Mouse (Mus musculus): ENCODE data around the gene Camsap3. TPM values are rescaled to one million over a fixed set of nuclear protein-coding genes. Genes with fewer than 3 reads are reported as not detected.

Gene Camsap3
- 9.1 and 10.0 TPM in 2 replicates for polyA plus RNA-seq (2016; fragmentation: Nextera tagmentation; extraction: Ambion mirVana)

- ATAC-seq (ENCODE audit: insufficient number of reproducible peaks, insufficient read depth, low FRiP score, low TSS enrichment) = 0 out of 2 replicates have a peak, but pooled peaks have one; percentile 1
- Histone ChIP-seq H3K9me3 (no peaks in the 10 kb centered on the region), H3K4me2 (replicated peaks) (peak within 1 kb of the TSS; percentile 97), H3K27ac (peak within 1 kb of the TSS; percentile 67; the same call in 1 of the 2 replicates), H3K4me1 (peaks cover 4% of the 10 kb centered on the region; the same call in 1 of the 2 replicates), H3K9ac (peak within 1 kb of the TSS; percentile 72), H3K4me3 (peak within 1 kb of the TSS; percentile 72), H3K36me3 (no peaks in the 10 kb centered on the region), H3K27me3 (peaks cover 14% of the 10 kb centered on the region)
- WGBS = 11% methylated on average over 7 of the region's 7 CpGs
Observed at GRCm38 (mm10) chr8:3586993-3587390, at the start of gene Camsap3. Gene Camsap3 (plus strand): TSS chr8:3587293.

- H3K4me1 ChIP-seq = no peaks in the 10 kb centered on the region
- H3K4me2 ChIP-seq (replicated peaks) = no peak overlapping the region
- H3K27me3 ChIP-seq = no peaks in the 10 kb centered on the region
- H3K9ac ChIP-seq = no peak overlapping the region
- no peak for ATAC-seq (ENCODE audit: insufficient number of reproducible peaks, insufficient read depth, low FRiP score, low TSS enrichment)
- WGBS = 95% methylated on average over 26 of the region's 26 CpGs
- no peak overlapping the region for H3K4me3 ChIP-seq
- no peaks in the 10 kb centered on the region for H3K9me3 ChIP-seq
- H3K36me3 ChIP-seq = peaks cover 65% of the 10 kb centered on the region
- H3K27ac ChIP-seq = no peak overlapping the region
Observed at GRCm38 (mm10) chr8:3537666-3538065, 49.4 kb upstream of the Camsap3 start.

- 82% methylated on average over 7 of the region's 7 CpGs for WGBS
- Histone ChIP-seq H3K4me3 (no peak overlapping the region), H3K4me1 (no peaks in the 10 kb centered on the region), H3K9me3 (no peaks in the 10 kb centered on the region), H3K36me3 (peaks cover 76% of the 10 kb centered on the region), H3K9ac (no peak overlapping the region), H3K4me2 (replicated peaks) (no peak overlapping the region), H3K27ac (no peak overlapping the region), H3K27me3 (no peaks in the 10 kb centered on the region)
- ATAC-seq (ENCODE audit: insufficient number of reproducible peaks, insufficient read depth, low FRiP score, low TSS enrichment) = no peak
Observed at GRCm38 (mm10) chr8:3539146-3539545, 47.9 kb upstream of the Camsap3 start.

GRCm38 (mm10) chr8:3540076-3540475, 47.0 kb upstream of the Camsap3 start:
- no peak overlapping the region for H3K27ac ChIP-seq
- no peaks in the 10 kb centered on the region; the same call in 1 of the 2 replicates for H3K9me3 ChIP-seq
- no peak overlapping the region for H3K4me3 ChIP-seq
- no peaks in the 10 kb centered on the region for H3K4me1 ChIP-seq
- peaks cover 78% of the 10 kb centered on the region for H3K36me3 ChIP-seq
- WGBS = 83% methylated on average over 4 of the region's 4 CpGs
- ATAC-seq (ENCODE audit: insufficient number of reproducible peaks, insufficient read depth, low FRiP score, low TSS enrichment) = no peak
- H3K9ac ChIP-seq = no peak overlapping the region
- H3K27me3 ChIP-seq = no peaks in the 10 kb centered on the region
- H3K4me2 ChIP-seq (replicated peaks) = no peak overlapping the region

- Histone ChIP-seq H3K4me3 (no peak overlapping the region), H3K9me3 (no peaks in the 10 kb centered on the region; the same call in 1 of the 2 replicates), H3K4me2 (replicated peaks) (no peak overlapping the region), H3K9ac (no peak overlapping the region), H3K27ac (no peak overlapping the region), H3K27me3 (no peaks in the 10 kb centered on the region), H3K36me3 (peaks cover 30% of the 10 kb centered on the region), H3K4me1 (no peaks in the 10 kb centered on the region)
- ATAC-seq (ENCODE audit: insufficient number of reproducible peaks, insufficient read depth, low FRiP score, low TSS enrichment) = no peak
- 87% methylated on average over 2 of the region's 2 CpGs for WGBS
Observed at GRCm38 (mm10) chr8:3546511-3546910, 40.6 kb upstream of the Camsap3 start.

- Histone ChIP-seq H3K4me1 (no peaks in the 10 kb centered on the region), H3K9me3 (no peaks in the 10 kb centered on the region), H3K4me2 (replicated peaks) (no peak overlapping the region), H3K4me3 (no peak overlapping the region), H3K36me3 (no peaks in the 10 kb centered on the region), H3K27ac (no peak overlapping the region), H3K27me3 (no peaks in the 10 kb centered on the region), H3K9ac (no peak overlapping the region)
- no peak for ATAC-seq (ENCODE audit: insufficient number of reproducible peaks, insufficient read depth, low FRiP score, low TSS enrichment)
- WGBS = 97% methylated on average over 1 of the region's 1 CpGs
Observed at GRCm38 (mm10) chr8:3552240-3552639, 34.9 kb upstream of the Camsap3 start.

- H3K36me3 ChIP-seq = no peaks in the 10 kb centered on the region
- no peak overlapping the region for H3K27ac ChIP-seq
- ATAC-seq (ENCODE audit: insufficient number of reproducible peaks, insufficient read depth, low FRiP score, low TSS enrichment) = peak; percentile 97
- no peaks in the 10 kb centered on the region for H3K4me1 ChIP-seq
- WGBS = 60% methylated on average over 4 of the region's 4 CpGs
- no peaks in the 10 kb centered on the region for H3K27me3 ChIP-seq
- H3K9ac ChIP-seq = no peak overlapping the region
- H3K4me3 ChIP-seq = no peak overlapping the region
- no peaks in the 10 kb centered on the region for H3K9me3 ChIP-seq
- no peak overlapping the region for H3K4me2 ChIP-seq (replicated peaks)
Observed at GRCm38 (mm10) chr8:3556114-3556513, 31.0 kb upstream of the Camsap3 start.

- peak; percentile 78; the same call in 1 of the 2 replicates for ATAC-seq (ENCODE audit: insufficient number of reproducible peaks, insufficient read depth, low FRiP score, low TSS enrichment)
- peak within 1 kb of the TSS; percentile 36 for H3K4me2 ChIP-seq (replicated peaks)
- H3K4me3 ChIP-seq = 0 out of 2 replicates have a peak within 1 kb of the TSS, but pooled peaks have one; percentile 10
- H3K36me3 ChIP-seq = no peaks in the 10 kb centered on the region
- 0 out of 2 replicates have a peak within 1 kb of the TSS, but pooled peaks have one; percentile 30 for H3K27ac ChIP-seq
- peak within 1 kb of the TSS; percentile 0; the same call in 1 of the 2 replicates for H3K9ac ChIP-seq
- no peaks in the 10 kb centered on the region for H3K4me1 ChIP-seq
- WGBS = 3% methylated on average over 12 of the region's 12 CpGs
- H3K9me3 ChIP-seq = no peaks in the 10 kb centered on the region
- no peaks in the 10 kb centered on the region for H3K27me3 ChIP-seq
Observed at GRCm38 (mm10) chr8:3567641-3568371, 19.3 kb upstream of the Camsap3 start, which contains the start of gene C330021F23Rik. Gene C330021F23Rik (plus strand): TSS chr8:3567990.

GRCm38 (mm10) chr8:3568378-3568777, 18.7 kb upstream of the Camsap3 start:
- Histone ChIP-seq H3K36me3 (no peaks in the 10 kb centered on the region), H3K27ac (no peak overlapping the region), H3K9me3 (no peaks in the 10 kb centered on the region), H3K27me3 (no peaks in the 10 kb centered on the region), H3K9ac (peak overlapping the region; percentile 0; the same call in 1 of the 2 replicates), H3K4me2 (replicated peaks) (peak overlapping the region; percentile 36), H3K4me1 (no peaks in the 10 kb centered on the region), H3K4me3 (0 out of 2 replicates have a peak overlapping the region, but pooled peaks have one; percentile 3)
- WGBS = 8% methylated on average over 7 of the region's 7 CpGs
- no peak for ATAC-seq (ENCODE audit: insufficient number of reproducible peaks, insufficient read depth, low FRiP score, low TSS enrichment)

GRCm38 (mm10) chr8:3569784-3570183, 17.3 kb upstream of the Camsap3 start:
- no peak for ATAC-seq (ENCODE audit: insufficient number of reproducible peaks, insufficient read depth, low FRiP score, low TSS enrichment)
- no peak overlapping the region for H3K27ac ChIP-seq
- no peaks in the 10 kb centered on the region for H3K36me3 ChIP-seq
- 84% methylated on average over 5 of the region's 5 CpGs for WGBS
- no peak overlapping the region for H3K9ac ChIP-seq
- no peaks in the 10 kb centered on the region for H3K9me3 ChIP-seq
- no peak overlapping the region for H3K4me3 ChIP-seq
- H3K27me3 ChIP-seq = no peaks in the 10 kb centered on the region
- no peaks in the 10 kb centered on the region for H3K4me1 ChIP-seq
- no peak overlapping the region for H3K4me2 ChIP-seq (replicated peaks)

GRCm38 (mm10) chr8:3574546-3574945, 12.5 kb upstream of the Camsap3 start:
- Histone ChIP-seq H3K9me3 (no peaks in the 10 kb centered on the region), H3K4me2 (replicated peaks) (no peak overlapping the region), H3K27ac (no peak overlapping the region), H3K4me1 (no peaks in the 10 kb centered on the region), H3K4me3 (no peak overlapping the region), H3K27me3 (no peaks in the 10 kb centered on the region), H3K36me3 (no peaks in the 10 kb centered on the region), H3K9ac (no peak overlapping the region)
- no peak for ATAC-seq (ENCODE audit: insufficient number of reproducible peaks, insufficient read depth, low FRiP score, low TSS enrichment)
- 93% methylated on average over 3 of the region's 3 CpGs for WGBS
